Mouse (Mus musculus) hindbrain, embryonic 11.5 days (tissue): ENCODE results near the gene Tbata. TPM values are rescaled to one million over a fixed set of nuclear protein-coding genes. Genes with fewer than 3 reads are reported as not detected.

Experiments used
- ATAC-seq: fragments of 200-750 bp; cut with Nextera tagmentation; 2 replicates; pipeline ENCODE4 v1.8.0; 2017; ENCODE audit warnings: mild to moderate bottlenecking, moderate TSS enrichment, moderate library complexity; ENCODE audit not compliant: low FRiP score
- DNase-seq: peaks from one replicate; pipeline ENCODE4 v3.0.0-alpha.2; 2015; ENCODE audit warnings: low spot score
- H3K27ac ChIP-seq: fragments of 300-500 bp; sonication (generic); 2 replicates; pipeline ENCODE4 v1.5.1; 2014; ENCODE audit warnings: mild to moderate bottlenecking, low read depth, low read length
- H3K27me3 ChIP-seq: fragments of 300-500 bp; sonication (generic); 2 replicates; pipeline ENCODE4 v1.6.1; 2014; ENCODE audit warnings: mild to moderate bottlenecking, low read length, moderate library complexity, mixed read lengths; ENCODE audit not compliant: control insufficient read depth, insufficient read depth
- H3K36me3 ChIP-seq: fragments of 300-500 bp; sonication (generic); 2 replicates; pipeline ENCODE4 v1.6.1; 2014; ENCODE audit warnings: mild to moderate bottlenecking, low read length, moderate library complexity, mixed read lengths; ENCODE audit not compliant: control insufficient read depth, insufficient read depth
- H3K4me1 ChIP-seq: fragments of 300-500 bp; sonication (generic); replicated peaks from 2 replicates; pipeline ENCODE4 v1.6.1; 2014; ENCODE audit warnings: low read length, mixed read lengths; ENCODE audit not compliant: control insufficient read depth, insufficient read depth
- H3K4me2 ChIP-seq: fragments of 300-500 bp; sonication (generic); replicated peaks from 2 replicates; pipeline ENCODE4 v1.6.1; 2014; ENCODE audit warnings: mild to moderate bottlenecking, low read depth, low read length
- H3K4me3 ChIP-seq: fragments of 300-500 bp; sonication (generic); 2 replicates; pipeline ENCODE4 v1.5.1; 2014; ENCODE audit warnings: low read depth, low read length
- H3K9ac ChIP-seq: fragments of 300-500 bp; sonication (generic); 2 replicates; pipeline ENCODE4 v1.6.1; 2014; ENCODE audit warnings: low read depth, low read length
- H3K9me3 ChIP-seq: fragments of 300-500 bp; sonication (generic); 2 replicates; pipeline ENCODE4 v1.6.1; 2016; ENCODE audit warnings: low read length; ENCODE audit not compliant: control insufficient read depth
- WGBS: fragments of 180-500 bp; shearing (Covaris S2); extraction: QIAGEN DNeasy Blood & Tissue Kit; methylation state at CpG from one replicate; pipeline ENCODE4 v1.1.7; 2014; 5-methylcytosine and 5-hydroxymethylcytosine counted together
- polyA plus RNA-seq: library from polyadenylated mRNA; unstranded; fragments of >200 nt; fragmentation: Nextera tagmentation; extraction: Ambion mirVana; gene quantifications from 2 replicates; pipeline ENCODE4 v1.2.1, GENCODE M21; 2014

Gene Tbata
- polyA plus RNA-seq, 1 experiment from 2014 or later: 0.17 TPM

- no peak overlapping the region for H3K4me3 ChIP-seq
- DNase-seq (no peak), ATAC-seq (no peak)
- WGBS: 74% methylated on average over 4 of the region's 4 CpGs
- H3K9ac ChIP-seq: no peak overlapping the region
- H3K27me3 ChIP-seq: no peaks in the 10 kb centered on the region
- no peak overlapping the region for H3K4me2 ChIP-seq
- no peaks in the 10 kb centered on the region for H3K9me3 ChIP-seq
- H3K27ac ChIP-seq: no peak overlapping the region
- H3K4me1 ChIP-seq: no peaks in the 10 kb centered on the region
- H3K36me3 ChIP-seq: no peaks in the 10 kb centered on the region
Observed at GRCm38 (mm10) chr10:61234319-61234718, 62.6 kb downstream of the Tbata start.

DNA sequence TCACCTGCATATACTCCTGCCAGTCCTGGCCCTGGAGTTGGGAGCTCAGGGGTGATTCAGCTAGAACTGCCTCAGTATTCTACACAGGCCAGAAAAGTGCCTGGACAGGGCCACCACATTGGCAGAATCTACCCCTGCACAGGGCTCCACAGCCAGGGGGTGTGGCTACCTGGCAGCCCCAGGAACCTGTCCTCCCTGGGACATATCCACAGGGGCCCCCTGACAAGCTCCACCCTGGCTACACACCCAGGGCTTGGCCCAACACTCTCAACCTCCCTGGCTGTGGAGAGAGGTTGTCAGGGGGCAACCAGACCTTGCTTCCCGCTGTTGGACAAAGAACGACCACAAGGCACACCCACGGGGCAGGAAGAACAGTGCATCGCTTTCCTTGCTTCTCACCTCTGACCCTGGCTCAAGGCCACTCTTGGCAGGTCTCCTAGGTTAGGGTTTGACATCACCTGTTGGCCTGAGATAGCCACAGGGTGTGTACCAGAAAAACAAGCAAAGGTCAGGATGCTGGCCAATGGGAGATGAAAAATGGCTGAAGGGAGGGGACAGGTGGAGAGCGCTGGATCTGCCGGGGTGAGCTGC, 64.0 kb downstream of the Tbata start:
- Histone ChIP-seq H3K4me2 (no peak overlapping the region), H3K36me3 (no peaks in the 10 kb centered on the region), H3K27ac (no peak overlapping the region), H3K4me3 (no peak overlapping the region), H3K27me3 (no peaks in the 10 kb centered on the region), H3K9ac (no peak overlapping the region), H3K9me3 (no peaks in the 10 kb centered on the region), H3K4me1 (no peaks in the 10 kb centered on the region)
- ATAC-seq (no peak), DNase-seq (no peak)
- 86% methylated on average over 6 of the region's 6 CpGs for WGBS

- Histone ChIP-seq H3K36me3 (no peaks in the 10 kb centered on the region), H3K27ac (no peak overlapping the region), H3K4me2 (no peak overlapping the region), H3K9me3 (no peaks in the 10 kb centered on the region), H3K4me1 (no peaks in the 10 kb centered on the region), H3K9ac (no peak overlapping the region), H3K4me3 (no peak overlapping the region), H3K27me3 (no peaks in the 10 kb centered on the region)
- WGBS: 63% methylated on average over 4 of the region's 4 CpGs
- ATAC-seq (no peak), DNase-seq (no peak)
Observed at GRCm38 (mm10) chr10:61236683-61237390, 65.1 kb downstream of the Tbata start.

- ATAC-seq (no peak), DNase-seq (no peak)
- Histone ChIP-seq H3K4me1 (no peaks in the 10 kb centered on the region), H3K36me3 (no peaks in the 10 kb centered on the region), H3K4me3 (no peak overlapping the region), H3K9me3 (no peaks in the 10 kb centered on the region), H3K4me2 (no peak overlapping the region), H3K27ac (no peak overlapping the region), H3K9ac (no peak overlapping the region), H3K27me3 (no peaks in the 10 kb centered on the region)
- WGBS: 83% methylated on average over 6 of the region's 6 CpGs
Observed at GRCm38 (mm10) chr10:61237391-61237785, 65.6 kb downstream of the Tbata start.

Other genes starting within 250 kb of the Tbata start
- 20.3 and 23.8 TPM in 2 replicates for gene Pcbd1, start 82.6 kb upstream of the Tbata start, polyA plus RNA-seq
- gene Sgpl1, start 24.3 kb upstream of the Tbata start, polyA plus RNA-seq: 79.3 and 92.3 TPM in 2 replicates
- 0.22 and 0.37 TPM in 2 replicates for gene Adamts14, start 101.5 kb downstream of the Tbata start, polyA plus RNA-seq
- 0.17 TPM in 1 of 2 replicates, not detected in the other for gene Prf1, start 125.9 kb downstream of the Tbata start, polyA plus RNA-seq
- 13.6 and 15.9 TPM in 2 replicates for gene Pald1, start 211.6 kb downstream of the Tbata start, polyA plus RNA-seq
- 0.12 TPM in 1 of 2 replicates, not detected in the other for gene Nodal, start 246.0 kb downstream of the Tbata start, polyA plus RNA-seq